Mouse (Mus musculus): ENCODE measurements around the gene Col23a1.

Gene Col23a1

GRCm38 (mm10) chr11:51482251-51482650 lies 192.5 kb downstream of the Col23a1 start:
- DNase-seq (ENCODE audit: low read depth): no peak

GRCm38 (mm10) chr11:51485051-51485521 lies 195.4 kb downstream of the Col23a1 start:
- DNase-seq (ENCODE audit: low read depth): peak; percentile 77

GRCm38 (mm10) chr11:51485775-51486464 lies 196.2 kb downstream of the Col23a1 start:
- no peak for DNase-seq (ENCODE audit: low read depth)

- no peak for DNase-seq (ENCODE audit: low read depth)
These were observed 199.1 kb downstream of the Col23a1 start for GRCm38 (mm10) chr11:51488813-51489212.

- DNase-seq (ENCODE audit: low read depth): no peak
These were observed 203.7 kb downstream of the Col23a1 start for GRCm38 (mm10) chr11:51493421-51493820.

GRCm38 (mm10) chr11:51494178-51494577 lies 204.5 kb downstream of the Col23a1 start:
- no peak for DNase-seq (ENCODE audit: low read depth)

- DNase-seq (ENCODE audit: low read depth): no peak
These were observed 210.1 kb downstream of the Col23a1 start for GRCm38 (mm10) chr11:51499776-51500175.

- DNase-seq (ENCODE audit: low read depth): no peak
These were observed 212.7 kb downstream of the Col23a1 start for GRCm38 (mm10) chr11:51502431-51502851.

GRCm38 (mm10) chr11:51504946-51505345 lies 215.2 kb downstream of the Col23a1 start:
- no peak for DNase-seq (ENCODE audit: low read depth)

- DNase-seq (ENCODE audit: low read depth): no peak
These were observed 218.3 kb downstream of the Col23a1 start for GRCm38 (mm10) chr11:51508053-51508452.

- no peak for DNase-seq (ENCODE audit: low read depth)
These were observed 219.5 kb downstream of the Col23a1 start for GRCm38 (mm10) chr11:51509211-51509610.

GRCm38 (mm10) chr11:51513019-51513418 lies 223.3 kb downstream of the Col23a1 start:
- no peak for DNase-seq (ENCODE audit: low read depth)

- DNase-seq (ENCODE audit: low read depth): no peak
These were observed 225.6 kb downstream of the Col23a1 start for GRCm38 (mm10) chr11:51515346-51515745.

- DNase-seq (ENCODE audit: low read depth): no peak
These were observed 228.4 kb downstream of the Col23a1 start for GRCm38 (mm10) chr11:51518100-51518499.

GRCm38 (mm10) chr11:51518585-51518984 lies 228.9 kb downstream of the Col23a1 start:
- DNase-seq (ENCODE audit: low read depth): no peak

GRCm38 (mm10) chr11:51521440-51521839 lies 231.7 kb downstream of the Col23a1 start:
- DNase-seq (ENCODE audit: low read depth): no peak

GRCm38 (mm10) chr11:51523215-51523614 lies 233.5 kb downstream of the Col23a1 start:
- DNase-seq (ENCODE audit: low read depth): no peak

GRCm38 (mm10) chr11:51523625-51524024 lies 233.9 kb downstream of the Col23a1 start:
- no peak for DNase-seq (ENCODE audit: low read depth)

GRCm38 (mm10) chr11:51526631-51527161 lies 237.0 kb downstream of the Col23a1 start:
- DNase-seq (ENCODE audit: low read depth): no peak

GRCm38 (mm10) chr11:51533128-51533533 lies 243.4 kb downstream of the Col23a1 start:
- DNase-seq (ENCODE audit: low read depth): no peak

- DNase-seq (ENCODE audit: low read depth): peak; percentile 60
These were observed 244.6 kb downstream of the Col23a1 start for GRCm38 (mm10) chr11:51534314-51534713.

GRCm38 (mm10) chr11:51538388-51538787 lies 248.7 kb downstream of the Col23a1 start:
- no peak for DNase-seq (ENCODE audit: low read depth)

- no peak for DNase-seq (ENCODE audit: low read depth)
These were observed 249.4 kb downstream of the Col23a1 start for GRCm38 (mm10) chr11:51538919-51539758.
